Mouse (Mus musculus) heart, adult 18-20 months (tissue): ENCODE data around the gene Gm6583. TPM values are rescaled to one million over a fixed set of nuclear protein-coding genes. Genes with fewer than 3 reads are reported as not detected.

Experiments
- DNase-seq, 2 experiments: peaks; one replicate each; pipeline ENCODE4 v3.0.0; 2021 to 2022; ENCODE audit warnings: mixed read lengths in 1 of 2
- long read RNA-seq, 2 experiments: library from polyadenylated mRNA; stranded (forward); transcript quantifications; one replicate each; pipeline ENCODE4 v2.0.0; 2021
- total RNA-seq, 2 experiments: library from RNA; stranded (reverse); gene quantifications; 2 replicates each; pipeline ENCODE4 v1.2.3; 2021

Gm6583 gene
- total RNA-seq, result not detected
- long read RNA-seq, experiment 1, result 0 reads
- long read RNA-seq, experiment 2, result 0 reads

DNA sequence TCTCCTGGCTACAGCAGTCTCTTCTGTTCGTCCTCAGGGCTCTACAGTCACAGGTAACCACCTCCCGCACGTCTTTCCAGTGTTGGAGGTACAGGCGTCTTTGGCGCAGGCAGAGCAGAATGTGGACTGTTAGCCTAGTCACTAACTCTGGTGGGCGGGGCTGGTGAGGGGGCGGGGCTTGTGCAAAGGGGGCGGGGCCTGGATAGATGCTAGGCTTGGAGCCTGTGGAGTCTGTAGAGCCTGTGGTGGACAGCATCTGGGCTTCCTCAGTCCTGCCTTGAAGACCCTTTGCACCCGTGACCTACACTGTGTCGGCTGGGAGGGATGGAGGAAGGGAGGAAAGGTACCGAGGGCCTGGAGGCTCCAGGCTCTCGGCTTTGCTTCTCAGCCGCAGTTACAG is at the start of gene Gm6583:
Gene Gm6583 (minus strand): TSS at position 124 of the 400 bp plus-strand sequence.
- no peak for DNase-seq

GRCm38 (mm10) chr5:112402437-112402836 is 46.6 kb upstream of the Gm6583 start:
- no peak for DNase-seq

GRCm38 (mm10) chr5:112399284-112399683 is 43.5 kb upstream of the Gm6583 start:
- DNase-seq, result no peak

GRCm38 (mm10) chr5:112396066-112396465 is 40.2 kb upstream of the Gm6583 start:
- DNase-seq, result no peak

DNA sequence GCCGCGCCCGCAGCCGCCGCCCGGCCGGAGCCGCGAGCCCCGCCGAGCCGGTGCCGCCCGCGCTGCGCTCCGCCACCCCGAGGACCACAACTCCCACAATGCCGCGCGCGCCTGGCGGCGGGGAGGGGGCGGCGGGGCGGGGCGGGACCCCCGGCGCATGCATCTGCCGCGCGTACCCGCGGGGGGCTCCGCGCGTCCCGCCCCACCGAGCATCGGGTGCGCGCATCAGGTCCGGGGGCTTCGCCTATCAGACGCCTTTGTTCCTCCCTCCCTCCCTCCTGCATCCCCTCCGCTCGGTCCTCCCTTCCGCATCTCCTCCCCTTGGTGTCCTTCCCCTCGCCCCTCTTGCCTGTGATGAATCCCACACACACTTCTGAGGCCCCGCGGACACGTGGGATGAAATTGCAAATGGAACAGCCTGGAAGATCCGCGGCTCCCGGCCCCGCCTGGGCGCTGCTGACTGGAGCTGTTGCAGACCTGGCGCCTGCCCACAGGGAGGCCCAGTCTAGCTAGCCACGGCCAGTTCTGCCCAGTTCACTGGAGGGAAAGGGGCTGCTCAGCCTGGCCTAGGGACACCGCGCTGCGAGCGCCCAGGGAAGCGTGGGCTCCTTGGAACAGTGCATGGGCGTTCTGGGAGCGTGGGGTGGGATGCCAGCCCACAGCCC is 39.1 kb upstream of the Gm6583 start, which contains the start of gene Asphd2:
Gene Asphd2 (minus strand): TSS at position 88 of the 665 bp plus-strand sequence.
- peak; percentile 18 to 45 for DNase-seq

GRCm38 (mm10) chr5:112394415-112394763 is 38.6 kb upstream of the Gm6583 start:
- no peak for DNase-seq

DNA sequence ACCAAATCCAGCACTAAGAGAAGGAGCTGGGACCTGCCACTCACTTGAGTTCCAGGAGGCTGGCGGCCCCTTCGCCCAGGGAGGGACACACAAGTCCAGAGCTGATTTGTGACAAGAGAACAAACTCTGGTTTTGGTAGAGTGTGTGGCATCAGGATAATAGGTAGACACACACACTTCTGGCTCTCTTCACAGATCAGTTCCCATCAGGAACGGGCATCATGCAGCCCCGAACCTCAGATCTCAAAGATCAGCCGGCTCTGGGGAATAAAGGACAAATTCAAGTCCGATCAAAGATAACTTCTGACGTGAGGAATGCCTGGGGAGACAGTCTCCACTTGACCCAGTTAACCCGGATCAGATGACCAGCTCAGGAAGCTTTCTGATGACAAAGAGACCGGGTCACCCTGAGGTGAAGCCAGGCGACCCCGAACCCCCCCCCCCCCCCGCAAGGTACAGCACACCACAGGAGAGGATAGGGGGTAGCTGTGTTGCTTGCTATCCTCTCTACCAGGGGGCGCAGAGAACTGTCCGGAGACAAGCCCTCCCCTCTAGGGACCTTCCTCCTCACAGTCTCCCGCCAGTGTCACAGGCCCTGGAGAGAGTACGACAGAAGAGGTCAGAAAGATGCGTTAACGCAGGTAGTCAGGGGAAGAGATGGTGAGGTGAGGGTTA is 38.0 kb upstream of the Gm6583 start:
- DNase-seq, result no peak

GRCm38 (mm10) chr5:112391676-112392323 is 36.0 kb upstream of the Gm6583 start:
- no peak for DNase-seq

DNA sequence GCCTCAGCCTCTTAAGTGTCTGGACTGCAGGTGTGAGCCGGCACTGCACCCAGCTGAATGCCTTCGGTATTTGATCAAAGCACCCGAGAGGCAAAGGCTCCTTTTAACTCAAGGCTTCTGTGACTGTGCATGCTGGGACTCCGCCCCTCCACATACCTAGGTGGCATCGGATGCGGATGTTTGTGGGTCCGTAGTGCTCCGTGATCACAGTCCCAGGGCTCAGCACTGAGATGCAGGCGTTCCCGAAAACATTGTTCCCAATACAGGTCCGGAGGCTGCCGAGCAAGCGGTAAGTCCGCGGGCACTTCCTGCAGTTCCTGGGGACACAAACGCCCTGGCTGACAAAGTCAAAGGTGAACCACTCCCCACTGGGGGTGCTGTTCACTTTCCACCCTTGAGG is 35.2 kb upstream of the Gm6583 start:
- DNase-seq, result no peak

- DNase-seq, result no peak
Measured at GRCm38 (mm10) chr5:112389352-112389751, 33.5 kb upstream of the Gm6583 start.

GRCm38 (mm10) chr5:112385973-112386372 is 30.1 kb upstream of the Gm6583 start:
- DNase-seq, result no peak

GRCm38 (mm10) chr5:112384805-112385472 is 29.1 kb upstream of the Gm6583 start:
- DNase-seq, result no peak

GRCm38 (mm10) chr5:112382641-112383330 is 27.0 kb upstream of the Gm6583 start:
- DNase-seq, result peak; percentile 47 to 73

- DNase-seq, result no peak
Measured at GRCm38 (mm10) chr5:112382042-112382441, 26.2 kb upstream of the Gm6583 start.

GRCm38 (mm10) chr5:112381154-112381553 is 25.3 kb upstream of the Gm6583 start:
- no peak for DNase-seq

- no peak for DNase-seq
Measured at GRCm38 (mm10) chr5:112378716-112379115, 22.9 kb upstream of the Gm6583 start.

DNA sequence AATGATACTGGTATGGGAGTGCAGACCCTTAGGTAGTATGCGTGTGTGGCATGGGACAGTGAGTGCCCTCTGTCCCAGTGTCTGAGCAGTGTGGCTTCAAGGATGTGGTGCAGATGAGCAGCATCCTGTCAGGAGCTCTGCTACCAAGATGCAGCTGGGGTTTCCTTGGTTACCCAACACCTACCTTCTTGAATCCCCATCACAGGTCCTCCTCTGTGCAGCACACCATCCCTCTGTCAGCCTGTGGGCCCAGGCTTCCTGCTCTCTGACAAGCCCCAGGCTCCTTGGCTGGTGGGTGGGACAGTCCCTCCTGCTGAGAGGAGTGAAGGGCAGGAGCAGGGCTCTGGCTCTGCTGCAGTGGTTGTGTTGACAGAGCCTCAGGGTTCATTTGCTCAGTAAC is 21.5 kb upstream of the Gm6583 start:
- DNase-seq, result no peak

GRCm38 (mm10) chr5:112376111-112376510 is 20.3 kb upstream of the Gm6583 start:
- DNase-seq, result no peak

- DNase-seq, result no peak
Measured at GRCm38 (mm10) chr5:112371933-112372332, 16.1 kb upstream of the Gm6583 start.

DNA sequence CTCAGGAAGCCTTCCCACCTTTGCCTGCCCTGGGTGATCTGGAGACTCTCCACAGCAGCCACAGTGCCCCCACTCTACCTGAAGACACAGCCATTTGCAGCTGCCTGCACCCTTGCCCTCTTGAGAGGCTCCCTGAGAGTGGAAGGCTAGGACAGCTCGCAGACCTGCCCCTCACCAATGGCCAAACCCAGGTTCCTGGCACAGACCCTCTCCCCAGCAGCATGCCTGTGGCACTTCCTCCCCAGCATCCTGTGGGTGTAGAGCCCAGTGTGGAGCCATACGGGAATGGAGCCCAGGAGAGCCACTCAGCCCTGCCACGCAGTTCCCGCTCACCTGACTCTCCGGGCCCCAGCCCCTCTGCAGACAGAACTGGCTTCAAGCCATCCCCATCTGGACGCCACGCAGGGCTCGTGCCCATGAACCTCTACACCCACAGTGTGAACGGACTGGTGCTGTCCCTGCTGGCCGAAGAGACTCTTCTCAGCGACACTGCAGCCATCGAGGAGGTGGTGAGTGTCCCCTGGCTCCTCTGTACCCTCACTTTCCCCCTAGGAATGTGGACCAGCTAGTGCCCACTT is 14.5 kb upstream of the Gm6583 start:
- DNase-seq, result no peak

- DNase-seq, result no peak
Measured at GRCm38 (mm10) chr5:112369326-112369725, 13.5 kb upstream of the Gm6583 start.

DNA sequence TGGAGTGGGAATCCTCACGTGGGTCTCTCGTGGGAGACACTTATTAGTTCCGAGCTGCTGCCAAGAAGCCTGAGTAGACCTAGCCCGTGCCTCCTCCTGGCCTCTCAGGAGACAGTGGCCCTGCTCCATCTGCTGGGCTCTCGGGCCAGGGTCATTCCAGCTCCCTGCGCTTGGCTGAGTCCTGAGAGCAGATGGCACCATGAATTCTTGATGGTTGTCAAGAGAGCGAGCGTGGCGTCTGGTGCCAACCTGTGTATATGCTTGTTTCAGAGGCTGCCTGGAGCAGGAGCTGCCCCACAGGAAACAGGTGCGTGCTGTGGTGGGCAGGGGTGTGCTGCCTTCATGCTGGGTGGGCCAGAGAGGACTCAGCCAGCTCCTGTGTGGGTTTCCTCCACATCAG is 12.8 kb upstream of the Gm6583 start:
- no peak for DNase-seq
